Mouse (Mus musculus) brain, adult 2 months (tissue): ENCODE data around the gene Ror2.
A peak's percentile ranks its signal among the peaks of the same experiment; 100 is the strongest.

Source experiments
- DNase-seq: peaks from one replicate; pipeline ENCODE4 v3.0.0; 2011; ENCODE audit warnings: low read depth, low spot score

Ror2 gene

DNA sequence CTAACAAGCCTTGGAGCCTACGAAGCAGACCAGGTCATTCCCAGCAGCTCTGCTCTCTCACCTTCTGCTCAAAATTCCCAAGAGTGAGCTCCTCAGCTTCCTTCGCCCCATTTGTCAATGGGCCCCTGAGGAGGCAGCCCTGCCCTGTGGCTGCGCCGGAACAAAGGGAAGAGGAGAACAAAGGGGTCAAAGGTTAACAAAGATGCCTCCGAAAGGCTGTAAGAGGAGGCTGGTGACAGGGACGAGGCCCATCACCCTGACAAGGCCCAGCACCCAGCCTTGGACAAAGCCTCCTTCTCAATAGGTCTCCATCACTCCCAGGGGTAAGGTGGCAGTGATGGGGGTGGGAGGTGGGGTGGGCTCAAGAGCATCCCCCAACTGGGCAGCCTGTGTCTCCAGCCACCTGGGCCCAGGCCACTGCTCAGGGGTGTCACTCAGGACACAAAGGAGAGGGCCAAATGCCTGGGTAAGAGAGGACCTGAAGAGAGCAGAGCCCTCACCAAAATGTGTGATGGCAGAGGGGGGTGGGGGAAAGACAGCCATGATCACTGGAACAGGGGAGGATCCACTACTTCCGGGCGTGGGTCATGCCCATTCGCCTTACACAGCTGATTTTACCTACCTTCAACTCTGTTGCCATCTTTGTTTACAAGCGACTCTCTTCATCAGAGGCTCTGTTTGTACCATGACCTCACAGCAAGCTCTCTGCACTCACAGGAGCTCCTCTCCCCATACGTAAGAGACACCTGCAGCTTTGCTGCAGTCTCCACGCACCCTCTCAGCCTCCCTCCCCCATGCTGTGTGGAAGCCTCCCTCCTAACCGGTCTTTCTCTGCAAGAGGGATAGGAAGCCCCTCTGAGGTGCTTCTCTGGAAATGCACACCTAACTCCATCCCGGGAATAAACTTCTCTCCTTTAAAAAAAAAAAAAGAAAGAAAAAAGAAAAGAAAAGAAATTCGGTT, 51.8 kb downstream of the Ror2 start:
- DNase-seq, result no peak

GRCm38 (mm10) chr13:53233381-53233780, 52.5 kb downstream of the Ror2 start:
- DNase-seq, result peak; percentile 55

DNA sequence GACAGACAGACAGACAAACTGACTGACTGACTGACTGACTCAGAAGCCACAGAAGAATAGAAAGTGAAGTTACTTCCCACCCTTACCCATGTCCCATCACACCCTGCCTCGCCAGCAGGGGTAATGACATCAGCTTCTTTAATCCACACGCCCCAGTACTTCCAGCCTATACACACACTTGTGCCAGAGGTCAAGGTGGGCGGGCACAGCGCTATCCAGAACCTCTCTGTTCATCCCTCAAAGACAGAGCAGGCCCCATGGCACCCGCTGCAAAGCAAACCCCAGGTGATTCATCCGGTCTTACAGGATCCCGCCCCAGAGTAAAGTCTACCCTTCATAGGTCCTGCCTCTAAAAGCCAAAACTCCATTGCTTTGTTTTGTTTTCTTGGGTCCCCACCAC, 53.5 kb downstream of the Ror2 start:
- no peak for DNase-seq

DNA sequence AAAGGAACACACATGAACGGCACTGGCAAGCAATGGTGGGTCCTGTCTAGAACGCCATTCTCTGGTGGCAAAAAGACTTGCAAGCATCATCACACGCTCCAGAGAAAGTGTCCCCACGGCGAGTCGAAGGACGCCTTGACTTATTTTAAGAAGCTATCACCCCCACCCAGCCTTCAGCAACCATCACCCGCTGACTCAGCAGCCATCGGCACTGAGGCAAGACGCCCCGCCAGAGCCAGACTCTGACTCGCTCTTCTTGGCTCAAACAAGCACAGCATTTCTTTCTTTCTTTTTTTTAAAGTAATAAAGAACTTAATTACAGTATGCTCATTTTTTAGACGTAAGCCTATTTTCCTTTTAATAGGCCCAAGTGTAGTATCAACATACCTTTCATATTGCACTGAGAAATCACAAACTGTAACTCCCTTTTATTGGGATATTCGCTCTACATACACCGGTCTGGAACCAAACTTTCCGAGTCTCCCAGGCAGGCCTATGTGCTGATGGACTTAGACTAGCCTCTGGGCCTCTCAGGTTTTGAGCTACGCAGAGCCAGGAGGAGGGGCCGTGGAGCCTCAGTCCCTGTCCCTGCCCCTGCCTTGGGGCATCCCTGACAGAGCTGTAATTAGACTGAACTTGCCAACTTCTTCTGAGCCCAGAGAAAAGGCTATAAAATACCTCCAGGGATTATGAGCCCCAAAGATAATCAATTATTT, 55.3 kb downstream of the Ror2 start:
- DNase-seq, result peak; percentile 80

DNA sequence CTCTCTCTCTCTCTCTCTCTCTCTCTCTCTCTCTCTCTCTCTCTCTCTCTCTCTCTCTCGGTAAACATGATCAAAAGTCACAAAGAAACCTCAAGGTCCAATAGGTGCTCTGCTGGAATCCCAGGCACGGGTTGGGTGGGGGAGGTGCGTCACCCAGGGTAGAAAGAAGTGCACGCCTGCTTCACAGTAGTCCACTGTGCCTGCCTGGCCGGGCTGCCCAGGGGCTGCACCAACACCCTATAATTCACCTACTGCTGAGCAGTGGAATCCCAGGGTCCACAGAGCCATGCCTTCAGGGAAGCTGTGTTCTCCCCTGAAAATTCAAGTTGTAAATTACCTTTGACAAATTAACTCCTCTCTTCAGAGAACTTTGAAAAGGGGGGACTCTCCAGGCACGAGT, 58.9 kb downstream of the Ror2 start:
- DNase-seq, result no peak

DNA sequence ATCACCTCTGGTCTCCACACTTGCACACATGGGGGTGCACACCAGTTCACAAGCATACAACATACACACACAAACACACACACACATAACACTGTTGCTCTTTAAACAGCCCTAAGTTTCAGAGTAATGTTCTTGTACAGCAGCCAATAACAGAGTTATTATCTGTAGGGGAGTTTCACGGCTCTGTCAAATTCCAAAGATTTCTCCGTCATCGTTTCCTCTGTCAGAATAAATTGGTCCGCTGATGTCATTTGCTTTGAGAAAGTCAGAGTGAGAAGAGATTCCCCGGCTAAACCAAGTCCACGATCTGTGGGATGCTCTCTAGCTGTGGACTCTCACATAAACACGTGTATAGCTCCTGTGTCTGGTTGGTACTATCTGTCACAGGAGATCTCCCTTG, 59.5 kb downstream of the Ror2 start:
- no peak for DNase-seq

DNA sequence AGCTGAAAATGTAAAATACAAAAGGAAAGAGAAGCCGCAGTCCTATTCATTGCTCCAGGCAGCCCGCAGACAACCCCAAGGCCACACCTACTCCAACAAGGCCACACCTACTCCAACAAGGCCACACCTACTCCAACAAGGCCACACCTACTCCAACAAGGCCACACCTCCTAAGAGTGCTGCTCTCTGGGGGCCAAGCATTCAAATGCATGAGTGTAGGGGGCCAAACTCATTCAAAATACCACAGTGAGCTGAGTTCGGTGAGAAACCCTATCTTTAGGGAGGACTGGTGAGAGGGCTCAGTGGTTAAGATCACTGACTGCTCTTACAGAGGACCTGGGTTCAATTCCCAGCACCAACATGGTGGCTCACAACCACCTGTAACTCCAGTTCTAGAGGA, 60.0 kb downstream of the Ror2 start:
- DNase-seq, result no peak

DNA sequence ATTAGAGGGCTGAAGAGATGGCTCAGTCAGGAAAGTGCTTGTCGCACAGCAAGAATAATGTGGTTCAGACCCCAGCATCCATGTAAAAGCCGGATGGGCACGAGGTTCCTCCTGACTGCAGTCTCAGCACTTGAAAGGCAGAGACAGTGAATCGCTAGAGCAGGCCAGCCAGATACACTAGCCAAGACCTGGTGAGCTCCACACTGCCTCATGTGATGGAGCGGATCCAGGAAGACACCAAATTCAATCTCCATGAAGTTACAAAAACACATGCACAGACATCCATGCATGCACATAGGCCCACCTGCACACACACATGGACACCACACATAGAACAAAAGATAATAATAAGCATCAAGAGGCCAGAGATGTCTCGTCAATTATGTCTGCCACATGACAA, 64.7 kb downstream of the Ror2 start:
- no peak for DNase-seq

- no peak for DNase-seq
Measured at GRCm38 (mm10) chr13:53219889-53220288, 66.0 kb downstream of the Ror2 start.

DNA sequence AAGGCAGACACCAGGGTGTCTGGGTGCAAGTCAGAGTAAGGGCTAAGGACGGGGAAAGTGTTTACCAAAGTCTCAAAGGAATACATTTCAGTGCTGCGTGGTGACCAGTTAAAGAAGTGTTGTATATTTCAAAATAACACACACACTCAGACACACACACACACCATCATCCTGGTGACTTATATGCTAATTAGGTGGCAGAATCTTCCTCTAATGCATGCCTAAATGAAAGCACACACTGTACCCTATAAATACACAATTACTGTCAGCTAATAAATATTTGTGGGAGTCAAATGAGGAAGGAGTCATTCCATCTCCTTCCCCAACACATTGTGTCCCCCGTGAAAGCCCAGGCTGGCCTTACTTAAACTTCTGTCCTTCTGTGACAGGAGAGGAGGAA, 66.5 kb downstream of the Ror2 start:
- no peak for DNase-seq

- no peak for DNase-seq
Measured at GRCm38 (mm10) chr13:53217396-53217975, 68.4 kb downstream of the Ror2 start.

- DNase-seq, result no peak
Measured at GRCm38 (mm10) chr13:53211971-53212733, 73.8 kb downstream of the Ror2 start.

DNA sequence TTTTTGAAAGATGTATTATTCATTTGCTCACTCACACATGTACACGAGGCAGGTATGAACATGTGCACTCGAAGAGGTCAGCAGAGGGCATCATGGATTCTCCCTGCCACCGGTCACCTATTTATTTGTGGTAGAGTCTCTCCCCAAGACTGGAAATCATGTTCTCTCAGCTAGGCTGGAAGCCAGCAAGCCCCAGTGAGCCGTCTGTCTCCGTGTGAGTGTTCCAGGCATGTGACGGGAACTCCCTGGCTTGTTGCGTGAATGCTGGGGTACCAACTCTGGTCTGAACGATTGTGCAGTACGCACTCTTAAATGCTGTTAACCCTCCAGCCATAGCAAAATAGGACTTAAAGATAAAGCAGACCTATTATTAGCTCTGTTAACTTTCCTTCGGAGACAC, 77.4 kb downstream of the Ror2 start:
- peak; percentile 15 for DNase-seq

DNA sequence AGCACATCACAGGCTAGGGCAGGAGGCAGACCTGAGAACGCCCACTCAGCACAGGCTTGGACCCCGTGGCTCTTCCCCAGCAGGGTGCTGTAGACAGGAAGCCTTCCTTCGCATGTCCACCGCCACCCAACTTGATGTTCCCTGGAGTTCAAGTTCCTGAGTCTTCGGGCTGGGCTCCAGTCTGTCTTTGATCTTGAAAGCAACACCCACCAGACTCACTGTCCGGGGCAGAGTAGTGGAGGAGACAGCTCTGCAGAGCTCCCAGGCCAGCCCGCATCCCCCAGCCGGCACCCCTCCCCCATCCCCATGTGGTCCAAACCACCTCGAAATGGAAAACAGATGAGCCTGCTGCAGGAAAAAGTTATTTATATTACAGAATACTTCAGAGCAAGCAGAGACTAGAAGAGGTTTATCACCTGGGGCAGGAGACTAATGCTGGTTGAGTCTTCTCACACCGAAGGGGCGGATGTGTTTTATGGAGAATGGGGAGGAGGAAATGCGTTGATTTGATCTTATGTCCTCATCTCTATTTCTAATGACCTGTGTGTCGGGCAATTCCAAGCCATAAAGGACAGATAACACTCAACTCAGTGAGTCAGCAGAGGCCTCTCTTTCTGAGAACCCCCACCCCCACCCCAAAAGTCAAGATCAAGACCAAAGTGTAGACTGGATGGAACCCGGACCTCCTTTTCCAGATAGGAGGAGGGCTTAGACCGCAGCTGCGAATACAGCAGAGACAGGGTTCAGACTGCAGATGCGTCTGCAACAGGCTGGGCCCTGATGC, 80.6 kb downstream of the Ror2 start:
- DNase-seq, result no peak

DNA sequence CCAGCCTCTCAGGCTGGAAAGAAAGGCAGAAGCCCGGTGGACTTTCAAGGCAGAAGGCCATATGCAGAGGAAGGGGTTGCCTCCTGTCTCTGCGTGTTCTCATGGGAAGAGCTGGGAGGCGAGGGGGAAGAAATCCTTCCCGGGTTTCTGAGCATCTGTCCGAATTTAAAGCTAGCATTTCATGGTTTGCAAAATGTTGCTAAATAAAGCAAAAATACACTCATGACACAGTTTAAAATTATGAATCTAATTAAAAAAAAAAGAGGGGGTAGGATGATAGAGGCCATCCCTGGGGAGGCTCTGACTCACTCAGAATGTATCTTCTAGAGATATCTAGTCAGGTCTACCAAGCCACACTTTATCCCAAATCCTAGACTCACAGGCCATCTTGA, 83.5 kb downstream of the Ror2 start:
- peak; percentile 58 for DNase-seq

DNA sequence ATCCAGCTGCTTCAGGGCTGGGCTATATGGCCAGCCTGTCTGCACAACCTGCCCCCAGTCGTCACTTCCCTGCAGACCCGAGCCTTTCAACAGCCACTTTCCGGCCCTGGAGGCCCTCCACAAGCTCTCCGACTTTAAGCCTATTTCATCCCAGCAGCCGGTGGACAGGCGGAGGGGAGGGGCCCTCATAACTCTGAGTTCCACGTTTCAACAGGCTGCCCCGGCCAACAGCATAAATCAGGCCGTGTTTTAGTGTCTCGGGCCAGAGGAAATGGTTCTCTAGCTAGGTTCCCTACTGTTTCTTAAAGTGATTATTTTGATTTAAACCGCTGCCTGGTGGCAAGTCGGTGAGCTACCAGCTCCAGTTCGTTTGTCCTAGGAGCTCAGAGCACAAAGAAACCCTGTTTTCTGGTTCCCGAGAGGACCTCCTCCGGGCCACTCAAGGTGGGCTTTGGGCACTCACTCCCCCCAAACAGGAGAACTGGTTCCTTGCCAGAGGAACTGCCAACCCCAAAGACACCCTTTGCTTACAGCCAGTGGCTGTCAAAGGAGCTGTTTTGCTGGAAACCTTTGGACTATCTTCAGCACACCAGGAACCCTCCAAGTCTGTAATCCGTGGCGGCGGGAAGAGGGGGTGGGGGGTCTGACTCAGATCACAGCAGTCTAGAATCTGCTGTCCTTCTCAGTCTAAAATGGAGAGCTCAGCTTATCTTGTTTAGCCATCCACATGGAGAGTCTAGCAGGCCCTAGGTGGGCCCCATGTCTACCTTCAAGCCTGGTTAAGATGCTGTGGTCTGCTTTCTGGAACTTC, 84.1 kb downstream of the Ror2 start:
- DNase-seq, result peak; percentile 16

- DNase-seq, result peak; percentile 39
Measured at GRCm38 (mm10) chr13:53200121-53200520, 85.8 kb downstream of the Ror2 start.

DNA sequence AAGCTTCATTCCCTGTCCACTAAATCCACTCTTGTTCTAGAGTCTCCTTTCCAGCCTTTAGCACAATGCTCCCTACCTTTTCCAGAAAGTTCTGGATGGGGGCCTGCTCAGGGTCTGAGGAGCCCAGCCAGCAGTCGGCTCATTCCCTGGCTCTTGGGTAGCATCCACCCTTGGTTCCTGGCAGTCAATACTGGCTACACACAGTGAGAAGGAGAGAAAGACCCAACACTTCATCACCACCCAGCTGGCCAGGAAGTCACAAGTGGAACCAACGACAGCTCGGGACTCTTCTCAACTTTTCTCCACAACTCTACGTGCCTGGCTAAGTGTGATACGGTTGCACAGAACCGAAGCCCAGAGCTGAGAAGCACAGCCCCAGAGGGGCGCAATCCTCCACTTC, 86.7 kb downstream of the Ror2 start:
- no peak for DNase-seq

DNA sequence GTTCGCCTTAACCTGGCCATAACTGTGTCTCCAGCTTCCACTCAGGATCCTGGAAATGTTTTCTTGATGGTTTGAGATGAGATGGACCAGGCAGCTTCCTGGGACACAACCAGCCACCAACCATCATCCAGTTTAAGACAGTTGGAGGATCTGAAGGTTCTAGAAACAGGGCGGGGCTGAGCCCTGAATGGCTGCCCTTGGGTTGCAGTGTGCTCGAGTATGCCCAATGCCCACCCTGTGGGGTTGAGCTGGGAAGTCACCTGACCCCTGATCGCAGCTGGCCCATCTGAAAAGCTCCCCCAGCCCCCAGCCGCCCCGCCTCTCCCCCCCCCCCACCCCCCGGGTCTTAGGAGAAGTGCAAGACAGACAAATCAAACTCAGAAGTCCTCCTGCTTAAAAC, 89.2 kb downstream of the Ror2 start:
- DNase-seq, result no peak
